Mouse (Mus musculus): ENCODE results near the gene Zp3.

GRCm38 (mm10) chr5:135963280-135963627, 16.6 kb upstream of the Zp3 start:
- no peak for TF ChIP-seq CTCF (IDR thresholded peaks at IDR 0.05; ENCODE audit: control insufficient read depth, insufficient read depth, low read length)
- no peak for TF ChIP-seq POLR2A (IDR thresholded peaks at IDR 0.05; ENCODE audit: borderline replicate concordance, control insufficient read depth, low read depth, low read length)
